Mouse (Mus musculus): ENCODE data around the gene Map2k6.

DNA sequence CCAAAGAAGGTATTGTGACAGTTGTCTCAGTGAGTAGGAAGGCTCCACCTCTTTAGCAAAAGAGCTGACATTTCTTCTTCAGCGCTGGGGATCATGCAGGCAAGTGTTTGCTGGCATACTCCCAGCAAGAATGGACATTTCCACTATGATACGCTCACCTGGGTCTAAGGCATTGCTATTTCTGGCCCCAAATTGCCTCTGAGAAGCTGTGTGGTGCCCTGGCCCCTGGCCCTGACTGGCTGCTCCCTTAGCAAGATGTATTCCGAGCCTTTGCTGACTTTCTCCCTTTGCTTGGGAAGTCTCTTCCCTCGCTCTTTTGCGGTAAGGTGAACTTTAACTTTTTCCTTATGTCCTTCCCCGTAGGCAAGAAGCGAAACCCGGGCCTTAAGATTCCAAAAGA is 83.3 kb downstream of the Map2k6 start:
- no peak for TF ChIP-seq POLR2A (IDR thresholded peaks at IDR 0.05; ENCODE audit: control insufficient read depth, extremely low read depth, insufficient read depth, low read length, poor library complexity)
- no peak for TF ChIP-seq CTCF (IDR thresholded peaks at IDR 0.05; ENCODE audit: borderline replicate concordance, control insufficient read depth, extremely low read depth, insufficient read depth, low read length, poor library complexity)
